ENCODE assay signal across 27 mouse cellular contexts in genomic region chr10:89974361-89974760, GRCm38 (mm10).
"Had no signal": no experiment of that assay in that cellular context is flagged by ENCODE, and none has a peak within 500 bp of the region (broad histone marks: within the 10 kb centered on the region; RNA-seq: fewer than 3 reads in every experiment).

No protein-coding gene starts in this region.

- H3K27ac ChIP-seq: heart, adult 2 months; heart, embryonic 13.5 days; heart, embryonic 15.5 days; hindbrain, embryonic 13.5 days; hindbrain, embryonic 15.5 days; hindbrain, postnatal 0 days; layer of hippocampus, adult 2 months; left cerebral cortex, adult 2 months; limb, embryonic 10.5 days; limb, embryonic 12.5 days; liver, embryonic 13.5 days; liver, embryonic 15.5 days had no signal

- H3K4me1 ChIP-seq: heart, embryonic 13.5 days; heart, embryonic 15.5 days; hindbrain, embryonic 13.5 days; hindbrain, embryonic 15.5 days; limb, embryonic 10.5 days; limb, embryonic 12.5 days; liver, embryonic 13.5 days; liver, embryonic 15.5 days had no signal

- DNase-seq: gastrocnemius, postnatal 14 days; gastrocnemius, postnatal 36 days; heart, adult 11 months; heart, adult 2 months; heart, postnatal 14 days; heart, postnatal 36 days; kidney, adult 18-20 months; kidney, adult 8-10 months; kidney, postnatal 10 days; kidney, postnatal 25 days; kidney, postnatal 4 days; liver; liver, embryonic 13.5 days; liver, postnatal 0 days had no signal

- H3K9me3 ChIP-seq: heart, embryonic 13.5 days; heart, embryonic 15.5 days; hindbrain, embryonic 13.5 days; hindbrain, embryonic 15.5 days; limb, embryonic 10.5 days; limb, embryonic 12.5 days; liver, embryonic 13.5 days; liver, embryonic 15.5 days had no signal

- ATAC-seq: hindbrain, postnatal 0 days; intestine, postnatal 0 days; liver, postnatal 0 days had no signal

- H3K9ac ChIP-seq: heart, embryonic 13.5 days; heart, embryonic 15.5 days; hindbrain, embryonic 13.5 days; hindbrain, embryonic 15.5 days; limb, embryonic 12.5 days; liver, embryonic 13.5 days; liver, embryonic 15.5 days; liver, postnatal 0 days had no signal

- H3K4me2 ChIP-seq: heart, embryonic 11.5 days; heart, embryonic 13.5 days; heart, embryonic 15.5 days; hindbrain, embryonic 13.5 days; hindbrain, embryonic 15.5 days; limb, embryonic 12.5 days; liver, embryonic 11.5 days; liver, embryonic 13.5 days; liver, embryonic 15.5 days had no signal

- H3K36me3 ChIP-seq: heart, embryonic 13.5 days; heart, embryonic 15.5 days; hindbrain, embryonic 13.5 days; hindbrain, embryonic 15.5 days; limb, embryonic 10.5 days; limb, embryonic 12.5 days; liver, embryonic 13.5 days; liver, embryonic 15.5 days had no signal

- H3K4me3 ChIP-seq: heart, adult 2 months; heart, embryonic 13.5 days; heart, embryonic 15.5 days; hindbrain, embryonic 13.5 days; hindbrain, embryonic 15.5 days; layer of hippocampus, adult 2 months; left cerebral cortex, adult 2 months; limb, embryonic 10.5 days; limb, embryonic 12.5 days; liver, embryonic 13.5 days; liver, embryonic 15.5 days had no signal

- H3K27me3 ChIP-seq: heart, embryonic 13.5 days; heart, embryonic 15.5 days; hindbrain, embryonic 13.5 days; hindbrain, embryonic 15.5 days; limb, embryonic 12.5 days; liver, embryonic 13.5 days; liver, embryonic 15.5 days had no signal
